Mouse (Mus musculus): ENCODE results near the gene Lhx2.

DNA sequence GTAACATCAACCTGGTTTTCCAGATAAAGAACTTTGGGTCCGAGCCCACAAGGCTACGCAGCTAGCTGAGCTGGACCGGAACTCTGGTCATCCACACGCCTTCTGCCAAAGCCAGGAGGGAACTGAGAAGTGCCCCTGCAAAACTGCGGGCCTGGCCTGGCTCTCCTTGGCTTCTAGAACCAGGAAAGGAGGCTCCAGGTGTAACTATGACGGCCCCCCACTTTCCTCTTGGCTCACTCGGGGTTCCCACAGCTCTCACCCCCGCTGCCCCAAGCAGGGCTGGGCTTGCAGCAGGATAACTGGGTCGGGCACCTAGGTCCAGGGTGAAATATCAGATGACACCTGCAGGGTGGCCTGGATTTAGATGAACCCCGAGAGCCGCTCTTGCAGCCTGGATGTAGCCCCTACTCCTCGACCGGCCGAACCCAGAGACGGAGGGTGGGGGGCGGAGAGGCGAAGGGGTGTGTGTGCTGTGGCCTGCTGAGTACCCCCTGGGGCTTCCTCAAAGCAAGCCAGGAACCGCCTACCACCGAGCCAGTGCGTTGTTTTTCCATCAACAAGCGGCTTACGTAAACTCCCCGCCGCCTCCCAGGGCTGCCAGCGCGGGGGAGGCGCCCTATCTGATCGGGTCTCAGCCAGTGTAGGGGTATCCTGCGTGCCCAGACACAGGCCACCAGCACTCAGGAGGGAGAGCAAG lies 39.9 kb downstream of the Lhx2 start:
- TF ChIP-seq CTCF (IDR thresholded peaks at IDR 0.05; ENCODE audit: extremely low read depth, insufficient read depth, low read length) = no peak
- TF ChIP-seq POLR2A (IDR thresholded peaks at IDR 0.05; ENCODE audit: extremely low read depth, insufficient read depth, low read length) = no peak
